Mouse (Mus musculus): Measurements from ENCODE around the gene Jmjd6. TPM values are rescaled to one million over a fixed set of nuclear protein-coding genes. Genes with fewer than 3 reads are reported as not detected.
"Not testable (repeated sequence)": the region's sequence is repeated elsewhere in the genome, so short reads cannot be mapped to it uniquely, and the experiment has no call there.

Gene Jmjd6
- total RNA-seq, 2 experiments from 2014 or later: 29.5 to 34.9 TPM

DNA sequence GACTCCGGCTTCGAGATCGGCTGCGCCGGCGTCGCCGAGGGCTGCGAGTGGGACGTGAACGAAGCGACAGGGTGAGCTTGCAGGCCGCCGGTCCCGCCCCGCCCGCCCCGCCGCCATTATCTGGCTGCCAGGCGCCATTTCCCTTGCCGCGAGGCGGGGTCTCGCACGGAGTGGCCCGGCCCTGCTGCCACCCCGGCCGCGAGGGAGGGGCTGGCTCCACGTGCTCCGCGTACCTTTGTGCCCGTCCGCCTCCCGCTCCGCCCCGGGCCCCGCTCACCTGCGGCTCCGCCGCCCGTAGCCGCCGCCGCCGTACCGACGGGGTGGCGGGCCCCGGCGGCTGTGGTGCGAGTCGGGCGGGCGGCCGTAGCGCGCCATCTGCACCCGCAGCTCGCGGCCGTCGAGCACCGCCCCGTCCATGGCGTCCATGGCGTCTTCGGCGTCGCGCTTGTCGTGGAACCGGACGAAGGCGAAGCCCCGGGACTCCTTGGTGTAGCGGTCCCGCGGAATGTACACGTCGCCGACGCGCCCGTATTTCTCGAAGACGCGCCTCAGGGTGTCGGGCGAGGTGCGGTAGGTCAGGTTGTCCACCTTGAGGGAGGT lies 9.1 kb upstream of the Jmjd6 start, which contains the start of gene Mfsd11:
TSS of gene Mfsd11 (plus strand) at position 150 of the 600 bp plus-strand sequence.
- DNase-seq: peak; percentile 79 to 86
- intact Hi-C loops (cut with DNase I): loop anchor here (5.0 kb wide), 1 partner anchor 40 kb away; no protein-coding TSS in a partner anchor

GRCm38 (mm10) chr11:116851576-116852290 lies 8.5 kb upstream of the Jmjd6 start:
- intact Hi-C loops (cut with DNase I): loop anchor here (1.0 to 5.0 kb wide), 2 partner anchors 8 to 39 kb away; partner anchors contain the start of genes Jmjd6 and Mettl23

DNA sequence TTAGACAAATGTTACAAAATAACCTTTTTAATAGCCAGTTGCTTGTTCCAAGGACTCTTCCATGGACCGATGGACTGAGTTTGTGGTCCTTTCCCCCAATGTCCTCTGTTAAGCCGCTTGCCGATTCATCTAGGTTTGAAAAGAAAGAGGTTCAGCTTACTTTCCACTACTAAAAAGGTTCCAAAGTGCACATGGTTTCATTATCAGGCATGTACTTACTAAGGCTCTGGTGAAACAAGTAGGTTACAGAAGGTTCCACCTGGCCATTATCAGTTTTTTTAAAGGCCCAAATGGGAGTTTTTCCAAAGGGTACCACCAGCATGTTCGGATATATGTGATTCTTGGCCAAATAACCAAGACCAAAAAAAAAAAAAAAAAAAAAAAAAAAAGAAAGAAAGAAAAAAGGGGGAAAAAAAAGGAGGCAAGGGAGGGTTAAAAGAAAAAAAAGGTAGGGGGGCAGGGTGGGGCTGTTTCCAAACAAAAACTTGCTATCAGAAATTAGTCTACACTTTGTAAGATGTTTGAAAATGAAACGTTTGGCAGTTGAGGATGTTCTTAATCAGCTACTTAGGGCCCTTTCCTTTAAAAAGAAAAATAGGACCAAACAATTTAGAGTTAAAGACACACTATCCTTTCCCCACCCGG lies 7.7 kb upstream of the Jmjd6 start:
- intact Hi-C loops (cut with DNase I): loop anchor here (1.0 to 5.0 kb wide), 2 partner anchors 8 to 39 kb away; partner anchors contain the start of genes Jmjd6 and Mettl23
- no peak for DNase-seq

More at GRCm38 (mm10) chr11:116851576-116852290, 8.5 kb upstream of the Jmjd6 start:
- no peak for DNase-seq

DNA sequence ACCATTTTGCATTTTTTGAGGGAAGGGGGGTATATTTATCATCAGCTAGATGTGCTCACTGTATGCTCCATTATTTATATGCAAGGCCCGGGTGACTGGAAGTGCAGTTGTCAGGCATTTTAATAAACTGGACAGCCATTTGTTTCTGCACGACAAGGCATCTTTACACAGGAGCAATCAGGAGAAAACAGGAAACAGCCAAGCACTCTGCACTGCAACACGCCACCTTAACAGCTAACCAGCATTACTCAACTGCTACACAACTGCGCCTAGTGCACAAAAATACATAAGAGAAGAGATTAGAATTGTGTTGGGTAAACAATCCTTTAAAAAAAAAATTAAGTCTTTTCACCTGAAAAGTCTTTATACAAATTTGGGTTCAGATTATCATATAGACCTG lies 6.8 kb upstream of the Jmjd6 start:
- no peak for DNase-seq
- intact Hi-C loops (cut with DNase I): loop anchor here (5.0 kb wide), 1 partner anchor 38 kb away; no protein-coding TSS in a partner anchor

- intact Hi-C loops (cut with DNase I): no loop called here
- no peak for DNase-seq
These were observed 6.3 kb upstream of the Jmjd6 start for GRCm38 (mm10) chr11:116849587-116849986.

DNA sequence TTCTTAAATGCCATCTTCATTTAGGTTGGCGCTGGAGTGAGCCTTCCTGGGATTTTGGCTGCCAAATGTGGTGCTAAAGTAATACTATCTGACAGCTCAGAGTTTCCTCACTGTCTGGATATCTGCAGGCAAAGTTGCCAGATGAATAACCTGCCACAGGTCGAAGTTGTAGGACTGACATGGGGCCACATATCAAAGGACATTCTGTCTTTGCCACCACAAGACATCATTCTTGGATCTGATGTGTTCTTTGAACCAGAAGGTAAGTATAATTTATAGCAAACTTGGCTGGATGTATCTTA lies 5.6 kb upstream of the Jmjd6 start:
- intact Hi-C loops (cut with DNase I): not testable (repeated sequence)

DNA sequence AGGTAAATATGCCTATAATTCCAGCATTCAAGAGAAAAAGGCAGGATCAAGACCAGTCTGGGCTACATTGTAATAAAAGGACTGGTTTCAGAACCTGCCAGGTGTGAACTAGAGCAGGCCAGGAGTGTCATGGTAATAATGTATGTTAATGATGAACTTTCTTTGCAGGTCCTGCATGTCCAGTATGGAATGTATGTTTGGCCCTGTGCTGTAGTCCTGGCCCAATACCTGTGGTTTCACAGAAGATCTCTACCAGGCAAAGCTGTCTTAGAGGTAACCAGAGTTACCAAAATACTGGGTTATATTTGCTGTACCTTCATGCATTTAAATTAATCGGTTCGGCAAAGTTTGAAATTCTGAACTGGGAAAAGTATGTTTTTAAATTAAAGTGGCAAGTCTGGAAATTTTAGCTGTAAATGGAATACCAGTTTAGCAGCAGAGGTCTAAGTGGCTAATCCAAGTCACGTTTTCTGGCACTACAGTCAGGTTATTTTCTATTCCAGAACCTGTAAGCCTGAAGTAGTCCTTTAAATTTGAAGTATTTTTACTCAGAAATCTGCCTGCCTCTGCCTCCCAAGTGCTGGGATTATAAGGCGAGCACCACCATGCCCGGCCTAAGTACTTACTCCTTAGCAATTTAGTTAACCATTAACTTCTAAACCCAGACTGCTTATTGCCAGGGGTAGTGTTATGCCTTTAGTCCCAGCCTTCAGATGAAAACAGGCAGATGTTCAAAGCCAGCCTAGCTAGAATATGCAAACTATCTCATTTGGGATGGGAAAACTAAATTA lies 5.0 kb upstream of the Jmjd6 start:
- no peak for DNase-seq
- intact Hi-C loops (cut with DNase I): no loop called here

More for the DNA sequence above, 5.6 kb upstream of the Jmjd6 start:
- not testable (repeated sequence) for DNase-seq

- intact Hi-C loops (cut with DNase I): no loop called here
These were observed 4.2 kb upstream of the Jmjd6 start for GRCm38 (mm10) chr11:116847187-116848085.

DNA sequence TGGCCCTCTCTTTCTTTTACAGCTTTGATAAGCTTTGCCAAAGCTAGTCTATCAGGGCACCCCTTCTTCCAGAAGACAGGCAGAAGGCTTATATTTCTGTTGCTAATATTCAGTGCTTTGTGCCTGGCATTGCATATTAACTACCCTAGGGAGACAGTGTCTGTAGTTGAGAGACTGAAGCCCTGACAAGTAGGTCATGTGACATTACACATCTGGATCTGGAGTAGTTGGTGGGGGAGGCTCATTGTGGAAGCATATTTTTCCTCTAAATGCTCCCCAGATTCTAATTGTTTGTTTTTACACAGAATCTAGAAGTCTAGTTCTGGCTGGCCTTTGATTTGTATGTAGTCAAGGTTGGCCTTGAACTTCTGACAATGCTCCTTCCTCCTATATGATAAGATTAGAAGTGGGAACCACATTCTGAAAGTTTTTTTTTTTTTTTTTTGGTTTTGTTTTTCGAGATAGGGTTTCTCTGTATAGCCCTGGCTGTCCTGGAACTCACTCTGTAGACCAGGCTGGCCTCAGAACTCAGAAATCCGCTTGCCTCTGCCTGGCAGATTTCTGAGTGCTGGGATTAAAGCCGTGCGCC lies 3.4 kb upstream of the Jmjd6 start:
- intact Hi-C loops (cut with DNase I): no loop called here
- DNase-seq: no peak

More at GRCm38 (mm10) chr11:116847187-116848085, 4.2 kb upstream of the Jmjd6 start:
- DNase-seq: no peak

GRCm38 (mm10) chr11:116842531-116843260 lies 553 bp downstream of the Jmjd6 start:
- intact Hi-C loops (cut with DNase I): loop anchor here (1.0 to 2.0 kb wide), 2 partner anchors 9 to 14 kb away; partner anchors contain the start of gene Mxra7

GRCm38 (mm10) chr11:116840748-116841147 lies 2.5 kb downstream of the Jmjd6 start:
- intact Hi-C loops (cut with DNase I): no loop called here
- DNase-seq: no peak

More at GRCm38 (mm10) chr11:116842531-116843260, 553 bp downstream of the Jmjd6 start:
- peak in 1 of 2 experiments; percentile 64 for DNase-seq

DNA sequence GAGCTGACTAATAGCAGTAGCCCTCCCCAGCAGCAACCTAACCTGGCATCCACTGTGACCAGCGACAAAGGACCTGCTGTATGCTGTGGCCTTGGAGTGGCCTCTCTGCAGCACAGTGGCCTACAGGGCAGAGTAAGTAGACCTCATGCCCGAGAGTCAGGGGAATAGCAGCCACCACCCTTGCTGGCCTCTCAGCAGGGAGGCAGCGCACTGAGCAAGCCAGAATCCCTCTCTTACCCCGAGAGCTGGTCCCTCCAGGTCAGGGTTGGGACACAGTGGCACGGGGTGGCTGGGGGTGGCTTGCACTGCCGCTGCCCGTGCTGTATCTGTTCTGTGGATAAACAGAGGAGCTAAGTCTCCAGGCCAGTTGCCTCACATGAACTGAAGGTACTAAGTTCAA lies 3.6 kb downstream of the Jmjd6 start:
- DNase-seq: no peak
- intact Hi-C loops (cut with DNase I): no loop called here

- intact Hi-C loops (cut with DNase I): no loop called here
- DNase-seq: no peak
These were observed 4.3 kb downstream of the Jmjd6 start for GRCm38 (mm10) chr11:116838936-116839335.

- DNase-seq: no peak
- intact Hi-C loops (cut with DNase I): no loop called here
These were observed 5.8 kb downstream of the Jmjd6 start for GRCm38 (mm10) chr11:116837441-116837840.

GRCm38 (mm10) chr11:116836283-116836682 lies 7.0 kb downstream of the Jmjd6 start:
- intact Hi-C loops (cut with DNase I): no loop called here
- no peak for DNase-seq

DNA sequence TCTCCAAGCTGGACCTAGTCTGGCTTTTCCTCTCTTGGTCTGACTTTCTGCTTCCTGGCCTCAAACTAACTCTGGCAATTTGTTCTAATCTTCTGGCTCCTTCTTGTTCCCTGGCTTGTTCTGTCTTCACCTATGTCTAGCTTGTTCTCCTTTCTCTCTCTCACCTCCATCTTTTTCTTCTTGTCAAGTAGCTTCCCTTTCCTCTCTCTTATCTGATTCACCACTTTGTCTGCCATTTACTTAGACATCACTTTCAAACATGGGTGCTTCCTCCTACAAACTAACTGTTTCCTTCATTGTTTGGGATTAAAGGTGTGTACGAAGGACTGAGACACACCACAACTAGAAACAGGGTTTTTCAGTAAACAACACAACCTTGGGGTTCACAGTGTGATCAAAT lies 8.3 kb downstream of the Jmjd6 start:
- no peak for DNase-seq
- intact Hi-C loops (cut with DNase I): no loop called here

GRCm38 (mm10) chr11:116832172-116832685 lies 11.0 kb downstream of the Jmjd6 start:
- intact Hi-C loops (cut with DNase I): no loop called here
- DNase-seq: no peak

GRCm38 (mm10) chr11:116827534-116828165 lies 15.6 kb downstream of the Jmjd6 start, which contains the start of gene Mxra7:
TSS of gene Mxra7 (minus strand) at chr11:116828046.
- intact Hi-C loops (cut with DNase I): loop anchor here (2.0 kb wide), 1 partner anchor 15 kb away; the partner anchor contains the start of genes Jmjd6 and Mettl23
- DNase-seq: peak; percentile 91 to 94

Measured in heart, postnatal 36 days (tissue).